27 mouse cellular contexts compared by ENCODE assay signal in the genomic region with DNA sequence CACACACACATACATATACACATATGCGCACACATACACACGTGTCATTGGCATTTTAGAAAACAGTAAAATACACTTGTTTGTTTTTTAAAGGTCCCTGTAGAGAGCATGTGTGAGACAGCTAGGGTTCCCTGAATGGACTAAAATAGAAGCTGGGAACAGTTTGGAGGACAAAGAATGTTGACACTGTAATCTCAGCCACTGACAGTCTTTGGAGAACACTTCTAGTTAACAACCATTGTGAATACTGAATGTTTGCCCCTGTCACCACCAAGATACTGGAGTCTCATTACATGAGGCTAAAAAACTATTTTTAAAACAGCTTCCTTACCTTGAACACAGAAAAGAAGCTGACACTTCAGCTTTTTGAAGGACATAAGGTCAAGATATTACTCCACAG. TPM values are rescaled to one million over a fixed set of nuclear protein-coding genes. Genes with fewer than 3 reads are reported as not detected.
DNase-seq lines count a peak whose midpoint lies in the region; ATAC-seq lines count a peak whose summit lies in the region.
"Had no signal": no experiment of that assay in that cellular context is flagged by ENCODE, and none has a peak within 500 bp of the region (broad histone marks: within the 10 kb centered on the region; RNA-seq: fewer than 3 reads in every experiment).

No protein-coding gene starts in this region.

- H3K4me2 ChIP-seq in heart, embryonic 11.5 days = no peak overlapping the region
- H3K4me2 ChIP-seq in heart, embryonic 14.5 days (ENCODE audit: low read length) = no peak overlapping the region
- no peak overlapping the region for H3K4me2 ChIP-seq in hindbrain, embryonic 12.5 days (replicated peaks)
- H3K4me2 ChIP-seq: embryonic facial prominence, embryonic 12.5 days; embryonic facial prominence, embryonic 15.5 days; hindbrain, embryonic 13.5 days; intestine, embryonic 15.5 days; kidney, embryonic 15.5 days had no signal

- peak overlapping the region; percentile 86 for H3K27ac ChIP-seq in heart, embryonic 11.5 days (ENCODE audit: low read depth, low read length)
- peak overlapping the region; percentile 89 to 92 for H3K27ac ChIP-seq in heart, embryonic 14.5 days (replicated peaks in 1 of 2; ENCODE audit: control insufficient read depth in 1 of 2, insufficient read depth in 1 of 2, low read depth in 2 of 2, low read length in 2 of 2)
- no peak overlapping the region for H3K27ac ChIP-seq in hindbrain, embryonic 12.5 days
- H3K27ac ChIP-seq: embryonic facial prominence, embryonic 15.5 days; gastrocnemius, adult 2 months; hindbrain, embryonic 13.5 days; intestine, embryonic 15.5 days; kidney, embryonic 15.5 days had no signal

- intact Hi-C loops in heart, postnatal 36 days (cut with DNase I) = no loop called here

- 76% methylated on average over 2 of the region's 2 CpGs for WGBS in heart, embryonic 11.5 days (ENCODE audit: insufficient replicate concordance)
- 66% methylated on average over 2 of the region's 2 CpGs for WGBS in heart, embryonic 14.5 days
- 85% methylated on average over 2 of the region's 2 CpGs for WGBS in hindbrain, embryonic 12.5 days

- peaks cover 37% of the 10 kb centered on the region for H3K4me1 ChIP-seq in heart, embryonic 11.5 days (ENCODE audit: control insufficient read depth, insufficient read depth, low read length)
- H3K4me1 ChIP-seq in heart, embryonic 14.5 days (ENCODE audit: control insufficient read depth in 2 of 2, insufficient read depth in 2 of 2, low read length in 2 of 2) = peaks cover 29 to 52% of the 10 kb centered on the region in 2 experiments
- peaks cover 8% of the 10 kb centered on the region; the same call in 1 of the 2 replicates for H3K4me1 ChIP-seq in hindbrain, embryonic 12.5 days
- H3K4me1 ChIP-seq: hindbrain, embryonic 13.5 days; intestine, embryonic 15.5 days had no signal

- no peaks in the 10 kb centered on the region for H3K9me3 ChIP-seq in heart, embryonic 11.5 days (replicated peaks; ENCODE audit: control insufficient read depth, low read length)
- no peaks in the 10 kb centered on the region for H3K9me3 ChIP-seq in heart, embryonic 14.5 days (ENCODE audit: control insufficient read depth, low read length)
- H3K9me3 ChIP-seq in hindbrain, embryonic 12.5 days (replicated peaks) = no peaks in the 10 kb centered on the region
- H3K9me3 ChIP-seq: embryonic facial prominence, embryonic 12.5 days; embryonic facial prominence, embryonic 15.5 days; hindbrain, embryonic 13.5 days; intestine, embryonic 15.5 days; kidney, embryonic 15.5 days had no signal

- H3K4me3 ChIP-seq in heart, embryonic 11.5 days (ENCODE audit: low read depth, low read length) = no peak overlapping the region
- H3K4me3 ChIP-seq in heart, embryonic 14.5 days (ENCODE audit: control insufficient read depth in 1 of 2, insufficient read depth in 1 of 2, low read depth in 1 of 2, low read length in 2 of 2) = no peak overlapping the region
- H3K4me3 ChIP-seq in hindbrain, embryonic 12.5 days = no peak overlapping the region
- H3K4me3 ChIP-seq: embryonic facial prominence, embryonic 12.5 days; embryonic facial prominence, embryonic 15.5 days; gastrocnemius, adult 2 months; hindbrain, embryonic 13.5 days; intestine, embryonic 15.5 days; kidney, embryonic 15.5 days had no signal

- peak; percentile 49 for DNase-seq in heart, adult 11 months
- DNase-seq in heart, adult 18-20 months = no peak
- DNase-seq in heart, postnatal 4 days = no peak
- no peak for DNase-seq in heart, postnatal 36 days
- DNase-seq in embryo, embryonic 9.5 days (ENCODE audit: extremely low spot score) = no peak
- DNase-seq: adrenal gland, adult 8-10 months; adrenal gland, postnatal 25 days; cerebellum, adult 11-12 months; cerebellum, adult 8-10 months; cerebellum, postnatal 10 days; cerebellum, postnatal 36 days; forebrain, postnatal 0 days; gastrocnemius, adult 2 months; gastrocnemius, postnatal 14 days; kidney, adult 11 months; kidney, adult 8-10 months had no signal

- H3K27me3 ChIP-seq in heart, embryonic 11.5 days (ENCODE audit: control insufficient read depth, insufficient read depth, low read length) = no peaks in the 10 kb centered on the region
- no peaks in the 10 kb centered on the region for H3K27me3 ChIP-seq in heart, embryonic 14.5 days (ENCODE audit: control insufficient read depth, insufficient read depth, low read length)
- H3K27me3 ChIP-seq in hindbrain, embryonic 12.5 days = no peaks in the 10 kb centered on the region
- H3K27me3 ChIP-seq: embryonic facial prominence, embryonic 12.5 days; embryonic facial prominence, embryonic 15.5 days; hindbrain, embryonic 13.5 days; intestine, embryonic 15.5 days; kidney, embryonic 15.5 days had no signal

- no peaks in the 10 kb centered on the region for H3K36me3 ChIP-seq in heart, embryonic 11.5 days (ENCODE audit: control insufficient read depth, insufficient read depth, low read length)
- no peaks in the 10 kb centered on the region for H3K36me3 ChIP-seq in heart, embryonic 14.5 days (ENCODE audit: control insufficient read depth, insufficient read depth, low read length)
- H3K36me3 ChIP-seq in hindbrain, embryonic 12.5 days = no peaks in the 10 kb centered on the region
- H3K36me3 ChIP-seq: embryonic facial prominence, embryonic 12.5 days; embryonic facial prominence, embryonic 15.5 days; hindbrain, embryonic 13.5 days; intestine, embryonic 15.5 days; kidney, embryonic 15.5 days had no signal

- ATAC-seq in heart, embryonic 11.5 days (replicated peaks; ENCODE audit: insufficient number of reproducible peaks, low FRiP score, low TSS enrichment) = no peak
- peak; percentile 32; the same call in 1 of the 2 replicates for ATAC-seq in heart, embryonic 14.5 days (ENCODE audit: insufficient number of reproducible peaks, insufficient read depth, low FRiP score, low read depth)
- ATAC-seq in hindbrain, embryonic 12.5 days (ENCODE audit: low FRiP score) = no peak
- ATAC-seq: activated CD4-positive, CD25-positive, alpha-beta regulatory T cell, adult 4 months; forebrain, embryonic 14.5 days; forebrain, postnatal 0 days; hindbrain, embryonic 16.5 days; intestine, embryonic 15.5 days had no signal

- H3K9ac ChIP-seq in heart, embryonic 11.5 days (ENCODE audit: low read depth, low read length) = no peak overlapping the region
- no peak overlapping the region for H3K9ac ChIP-seq in heart, embryonic 14.5 days (ENCODE audit: low read length)
- no peak overlapping the region for H3K9ac ChIP-seq in hindbrain, embryonic 12.5 days
- H3K9ac ChIP-seq: embryonic facial prominence, embryonic 12.5 days; embryonic facial prominence, embryonic 15.5 days; forebrain, postnatal 0 days; hindbrain, embryonic 13.5 days; intestine, embryonic 15.5 days; kidney, embryonic 15.5 days had no signal

RNA-seq across cellular contexts. Expression of gene Fstl1, which starts 19.4 kb away (rescaled TPM):
- 10 to 100 TPM; 41.3 to 41.9 TPM for total RNA-seq in heart, adult 18-20 months (2021)
- polyA plus RNA-seq in heart, embryonic 11.5 days (2014; fragmentation: Nextera tagmentation; extraction: Ambion mirVana) = 500 and 503 TPM in 2 replicates
- 100 to 1,000 TPM; 457 to 460 TPM for total RNA-seq in heart, postnatal 4 days (2021)
- polyA plus RNA-seq in heart, embryonic 14.5 days (2014; fragmentation: Nextera tagmentation; extraction: Ambion mirVana) = 537 and 600 TPM in 2 replicates
- total RNA-seq in heart, postnatal 36 days (2021) = 100 to 1,000 TPM in 1 of 2 experiments, 10 to 100 TPM in 1; 80.0 to 103 TPM
- 328 and 345 TPM in 2 replicates for polyA plus RNA-seq in hindbrain, embryonic 12.5 days (2016; fragmentation: Nextera tagmentation; extraction: Ambion mirVana)

Comparison
In these comparisons a context has a peak if more than half of its experiments do, and no peak if none do; other contexts are left out.
1. RNA of gene Fstl1, which starts 19.4 kb away (total RNA-seq): 457 to 460 TPM in heart, postnatal 4 days; 80.0 to 103 TPM in heart, postnatal 36 days and 41.3 to 41.9 TPM in heart, adult 18-20 months; every median in the first group is over 4 times any median in the second.